Mouse (Mus musculus): ENCODE data around the gene Socs7.

Socs7 gene

GRCm38 (mm10) chr11:97416637-97417035 is 54.3 kb downstream of the Socs7 start:
- DNase-seq (ENCODE audit: low read depth, low spot score): no peak

DNA sequence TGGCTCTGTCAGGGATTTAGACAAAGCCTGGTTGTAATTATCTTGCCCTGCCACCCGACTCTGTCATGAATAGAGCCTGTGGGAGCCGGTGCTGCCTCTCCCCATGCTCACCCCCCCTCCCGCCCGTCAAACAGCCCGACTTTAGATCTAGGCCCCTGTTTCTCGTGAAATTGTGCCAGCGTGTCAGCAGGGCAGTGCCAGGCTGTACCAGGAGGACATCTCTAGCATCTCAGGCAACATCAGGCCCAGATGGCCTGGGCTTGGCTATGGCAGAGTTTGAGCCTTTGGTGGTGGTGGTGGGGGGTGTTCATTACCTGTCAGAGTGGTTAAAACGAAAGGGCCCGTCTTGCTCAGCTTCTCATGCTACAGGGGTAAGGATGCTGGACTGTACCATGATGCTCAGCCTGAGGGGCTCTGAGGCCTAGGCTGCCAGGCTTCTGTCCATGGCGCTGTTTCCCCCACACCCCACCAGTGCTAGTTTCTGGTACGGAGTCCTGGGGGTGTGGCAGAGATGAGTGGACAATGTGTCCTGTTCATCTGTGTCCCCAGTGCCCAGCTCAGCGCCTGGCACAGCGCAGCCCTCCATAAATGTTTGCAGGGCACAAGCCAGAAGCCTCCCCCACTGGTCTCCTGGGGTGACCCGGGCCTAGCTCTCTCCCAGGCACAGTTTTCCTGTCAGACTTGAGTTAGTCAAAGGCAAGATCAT is 56.6 kb downstream of the Socs7 start:
- no peak for DNase-seq (ENCODE audit: low read depth, low spot score)

- DNase-seq (ENCODE audit: low read depth, low spot score): no peak
Observed at GRCm38 (mm10) chr11:97419540-97419900, 57.2 kb downstream of the Socs7 start.

DNA sequence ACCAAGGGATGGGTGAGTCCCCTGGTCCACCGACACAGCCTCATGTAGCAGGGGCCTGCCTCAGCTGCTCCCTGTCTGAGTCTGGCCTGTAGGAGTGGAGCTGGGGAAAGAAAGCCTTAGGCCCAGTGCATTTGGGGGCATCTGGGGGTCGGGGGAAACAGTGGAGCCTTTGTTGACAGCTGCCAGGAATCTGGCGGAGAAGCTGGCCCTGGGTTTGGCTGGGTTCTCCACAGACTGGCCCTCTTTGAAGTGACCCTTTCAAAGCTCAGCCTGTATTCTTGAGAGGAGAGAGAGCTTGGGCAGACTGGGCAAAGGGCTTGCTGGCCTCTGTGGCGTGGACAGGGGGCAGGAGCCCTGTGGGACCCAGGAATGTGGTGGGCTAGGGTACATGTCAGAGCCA is 60.2 kb downstream of the Socs7 start:
- no peak for DNase-seq (ENCODE audit: low read depth, low spot score)

DNA sequence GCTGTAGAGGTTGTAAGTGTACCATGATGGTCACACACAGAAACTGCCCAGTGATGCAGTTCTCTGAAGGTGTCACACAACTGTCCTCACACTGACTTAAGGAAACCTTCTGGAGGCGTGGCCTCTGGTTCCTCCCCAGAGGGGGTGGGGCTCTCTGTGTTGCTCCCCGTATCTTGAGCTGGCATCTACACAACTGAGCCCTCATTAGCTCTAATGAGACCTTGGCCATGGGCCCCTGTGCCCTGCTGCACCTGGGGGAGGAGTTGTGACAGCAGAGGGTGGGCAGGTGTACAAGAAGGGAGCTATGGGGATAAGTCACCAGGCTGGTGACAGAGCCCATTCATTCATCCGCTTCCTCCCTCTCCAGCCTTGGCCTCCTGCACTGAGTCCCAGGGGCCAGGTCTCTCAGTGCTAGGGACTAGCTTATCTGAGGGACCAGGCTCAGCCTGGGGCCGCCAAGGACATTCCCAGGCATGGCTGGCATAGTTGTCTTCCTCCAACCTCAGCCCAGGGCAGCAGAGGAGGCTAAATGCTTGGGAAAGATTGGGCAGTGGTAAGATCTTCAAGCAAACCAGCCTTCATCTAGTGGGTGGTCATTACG is 61.8 kb downstream of the Socs7 start:
- no peak for DNase-seq (ENCODE audit: low read depth, low spot score)

- no peak for DNase-seq (ENCODE audit: low read depth, low spot score)
Observed at GRCm38 (mm10) chr11:97424802-97425201, 62.5 kb downstream of the Socs7 start.

DNA sequence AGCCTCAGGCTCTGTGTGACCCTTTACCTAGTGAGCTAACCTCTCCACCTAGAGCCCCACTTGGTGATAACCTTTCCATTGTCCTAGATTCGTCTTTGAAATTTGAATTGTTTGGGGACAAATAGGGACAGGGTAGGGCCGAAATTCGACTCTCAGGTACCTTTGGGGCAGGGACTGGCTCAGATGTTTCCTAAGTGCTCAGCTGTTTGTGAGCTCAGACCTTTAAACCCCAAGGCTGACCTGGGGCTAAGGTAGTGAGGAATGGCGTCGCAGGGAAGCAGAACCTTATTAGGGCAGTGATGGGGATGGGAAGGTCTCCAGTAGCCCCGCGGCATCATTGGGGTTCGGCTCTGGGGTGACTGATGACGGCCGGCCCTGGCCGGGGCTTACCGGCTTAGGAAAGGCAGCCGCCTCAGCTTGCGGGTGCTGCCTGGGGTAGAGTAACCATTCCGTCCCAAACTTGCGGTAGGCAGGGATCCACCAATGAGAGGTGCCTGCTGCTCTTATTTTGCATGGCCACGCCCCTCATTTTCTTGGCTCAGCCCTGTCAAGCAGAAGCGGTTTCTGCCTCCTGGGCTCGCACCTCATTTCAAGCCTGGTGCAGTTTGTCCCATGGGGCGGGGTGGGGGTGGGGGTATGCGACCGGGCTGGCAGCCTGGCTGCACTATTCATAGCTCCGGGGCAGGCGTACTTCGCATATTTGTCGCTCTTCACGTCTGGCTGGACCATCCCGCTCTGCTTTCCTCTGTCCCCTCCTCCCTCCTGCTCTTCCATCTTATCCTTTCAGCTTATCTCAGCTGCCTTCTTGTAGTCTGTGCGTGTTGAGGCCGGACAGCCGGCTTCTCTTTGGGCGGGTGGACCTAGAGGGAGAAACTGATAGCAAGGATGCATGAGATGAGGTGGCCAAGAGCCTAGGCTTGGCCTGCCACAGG is 65.7 kb downstream of the Socs7 start:
- DNase-seq (ENCODE audit: low read depth, low spot score): peak; percentile 94

DNA sequence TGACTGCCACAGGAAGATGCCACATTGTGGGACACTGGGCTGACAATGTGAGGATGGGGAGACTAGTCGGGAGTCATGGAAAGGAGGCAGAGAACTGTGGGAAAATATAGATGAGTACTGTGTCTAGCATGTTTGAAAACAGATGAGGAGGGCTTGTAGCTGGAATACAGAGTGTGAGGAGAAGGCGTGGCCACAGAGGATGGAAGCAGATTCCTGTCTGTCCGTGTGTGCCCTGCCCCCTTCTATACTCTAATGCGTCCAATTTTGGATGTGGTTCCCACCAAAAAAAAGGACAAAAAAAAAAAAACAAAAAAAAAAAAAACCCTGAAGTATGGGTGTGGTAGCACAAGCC is 66.4 kb downstream of the Socs7 start:
- DNase-seq (ENCODE audit: low read depth, low spot score): no peak

DNA sequence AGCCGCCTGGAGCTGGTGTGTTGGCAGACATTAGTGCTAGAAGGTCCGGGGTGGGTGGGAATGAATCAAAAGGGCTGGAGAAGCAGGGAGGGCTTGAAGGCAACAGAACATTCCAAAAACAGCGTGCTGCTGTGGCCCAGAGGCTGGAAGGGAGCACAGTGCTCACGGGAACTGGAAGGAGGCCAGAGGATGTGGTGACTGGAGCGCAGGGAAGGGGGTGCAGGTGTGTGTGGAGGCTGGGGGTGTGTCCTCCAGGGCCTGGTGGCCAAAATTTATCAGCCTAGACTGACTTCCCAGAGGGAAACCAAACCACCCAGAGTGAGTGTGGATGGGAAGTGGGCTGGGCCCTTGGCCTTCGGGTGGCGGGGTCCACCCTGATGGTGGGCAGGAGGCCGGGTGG is 67.3 kb downstream of the Socs7 start:
- no peak for DNase-seq (ENCODE audit: low read depth, low spot score)

GRCm38 (mm10) chr11:97432015-97432414 is 69.7 kb downstream of the Socs7 start:
- DNase-seq (ENCODE audit: low read depth, low spot score): peak; percentile 70

GRCm38 (mm10) chr11:97432983-97433539 is 70.7 kb downstream of the Socs7 start:
- DNase-seq (ENCODE audit: low read depth, low spot score): no peak

DNA sequence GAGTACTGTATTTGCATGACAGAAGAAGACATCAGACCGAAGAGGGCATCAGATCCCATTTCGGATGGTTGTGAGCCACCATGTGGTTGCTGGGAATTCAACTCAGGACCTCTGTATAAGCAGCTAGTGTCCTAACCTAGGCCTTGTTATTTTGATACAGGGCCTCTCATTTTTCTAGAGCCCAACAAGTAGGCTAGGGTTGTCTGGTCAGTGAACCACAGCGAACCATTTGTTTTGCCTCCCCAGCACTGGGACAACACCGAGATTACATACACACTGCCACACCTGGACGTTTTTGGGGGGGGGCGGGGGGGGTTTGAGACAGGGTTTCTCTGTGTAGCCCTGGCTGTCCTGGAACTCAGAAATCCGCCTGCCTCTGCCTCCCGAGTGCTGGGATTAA is 71.8 kb downstream of the Socs7 start:
- no peak for DNase-seq (ENCODE audit: low read depth, low spot score)

DNA sequence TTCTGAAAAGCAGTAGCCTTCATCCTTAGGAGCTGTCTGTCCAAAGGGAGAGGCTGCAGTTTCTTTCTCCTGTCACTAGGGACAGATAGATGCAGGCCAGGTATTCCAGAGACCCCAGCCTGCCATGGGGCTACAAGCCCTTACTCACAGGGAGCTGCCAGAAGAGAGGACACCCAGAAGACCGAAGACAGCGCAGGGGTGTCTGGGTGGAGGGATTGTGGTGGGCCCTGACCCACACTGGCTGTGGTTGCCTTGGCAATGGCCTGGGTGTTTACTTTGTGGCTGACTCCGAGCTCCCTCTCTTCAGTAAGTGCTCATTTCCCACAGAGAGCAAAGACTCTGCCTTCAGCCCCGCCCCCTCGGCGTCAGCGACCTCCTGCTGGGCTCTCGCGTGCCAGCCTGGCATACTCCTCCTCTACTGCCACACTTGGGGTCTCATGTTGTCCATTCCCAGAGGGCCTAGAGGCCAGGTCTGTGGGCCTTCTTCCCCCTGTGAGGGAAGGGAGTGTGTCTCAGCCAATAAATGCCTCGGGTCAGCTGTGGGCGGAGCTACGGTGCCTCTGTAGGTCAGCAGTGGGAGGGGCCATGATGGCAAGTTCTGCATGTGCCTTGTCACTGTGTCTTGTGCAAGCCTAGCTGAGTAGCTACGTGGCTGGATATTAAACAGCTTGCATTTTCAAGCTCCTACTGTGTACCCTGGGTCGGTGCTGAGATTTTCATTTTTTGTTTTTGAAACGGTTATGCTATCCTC is 72.5 kb downstream of the Socs7 start:
- DNase-seq (ENCODE audit: low read depth, low spot score): peak; percentile 94

DNA sequence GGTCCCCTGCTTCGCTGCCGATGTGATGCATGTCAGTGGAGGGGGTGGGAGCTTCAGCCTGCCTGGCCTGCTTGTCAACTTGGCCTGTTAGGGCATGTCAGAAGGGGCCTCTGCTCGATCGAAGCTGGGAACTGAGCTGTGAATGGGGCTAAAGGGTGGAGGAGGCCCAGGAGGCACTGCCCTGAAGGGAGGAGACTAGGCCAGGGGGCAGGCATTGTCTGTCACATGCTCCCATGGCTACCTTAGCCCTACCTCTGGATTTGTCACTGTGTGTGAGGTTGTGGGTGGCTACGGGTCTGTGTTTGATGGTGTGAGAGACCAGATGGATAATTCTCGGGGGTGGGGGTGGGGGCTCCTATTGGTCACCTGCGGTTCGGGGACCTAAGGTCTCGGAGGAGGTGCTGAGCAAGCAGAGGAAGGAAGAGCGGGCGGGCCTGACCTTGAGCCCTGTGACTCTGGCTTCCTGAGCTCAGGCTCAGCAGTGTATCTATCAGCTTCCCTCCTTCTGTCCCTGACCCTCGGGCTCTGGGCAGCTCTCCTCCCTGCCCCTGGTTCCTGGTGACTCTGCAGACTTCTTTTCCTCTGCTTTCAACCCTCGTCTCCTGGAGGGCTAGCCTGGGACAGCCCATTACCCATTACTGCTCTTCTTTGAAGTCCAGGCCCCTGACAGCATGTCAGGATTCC is 73.6 kb downstream of the Socs7 start:
- DNase-seq (ENCODE audit: low read depth, low spot score): peak; percentile 72

DNA sequence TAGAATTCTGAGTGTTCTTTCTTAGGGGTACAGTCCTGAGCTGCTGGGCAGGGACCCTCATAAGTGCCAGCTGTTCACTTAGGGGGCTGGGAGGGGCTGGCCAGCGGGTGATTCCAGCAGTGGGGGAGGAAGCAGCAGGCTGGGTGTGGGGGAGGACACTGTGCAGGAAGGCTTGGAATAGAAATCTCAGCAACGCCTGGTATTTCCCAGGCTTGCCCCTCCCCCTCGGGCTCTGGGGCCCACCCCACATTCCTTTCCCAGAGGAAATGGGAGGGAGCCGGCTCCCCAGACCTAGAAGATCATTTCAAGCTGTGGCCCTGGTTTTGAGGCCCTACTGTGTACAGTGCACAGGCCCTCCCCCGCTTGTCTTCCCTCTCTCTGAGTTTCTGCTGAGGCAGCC is 75.4 kb downstream of the Socs7 start:
- peak; percentile 95 for DNase-seq (ENCODE audit: low read depth, low spot score)

DNA sequence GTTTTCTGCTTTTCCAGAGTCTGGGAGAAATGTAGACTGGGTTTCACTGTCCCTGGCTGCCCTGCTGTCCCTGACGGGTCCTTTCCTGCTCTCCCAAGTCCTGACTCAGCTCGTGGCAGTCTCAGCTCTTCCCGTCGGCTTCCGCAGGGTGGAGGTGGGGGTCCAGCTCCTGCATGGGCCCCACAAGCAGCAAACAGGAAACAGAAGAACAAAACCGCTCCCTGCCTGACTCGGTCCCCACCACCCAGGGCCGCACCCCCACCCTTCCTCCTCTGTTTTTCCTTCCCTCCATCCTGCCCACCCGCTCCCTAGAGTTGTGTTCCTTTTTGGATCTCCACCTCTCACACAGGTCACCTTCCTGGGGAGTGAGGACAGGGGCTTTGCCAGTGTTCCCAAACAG is 76.5 kb downstream of the Socs7 start:
- DNase-seq (ENCODE audit: low read depth, low spot score): no peak

GRCm38 (mm10) chr11:97439935-97440334 is 77.6 kb downstream of the Socs7 start:
- DNase-seq (ENCODE audit: low read depth, low spot score): peak; percentile 29

- no peak for DNase-seq (ENCODE audit: low read depth, low spot score)
Observed at GRCm38 (mm10) chr11:97440441-97440881, 78.1 kb downstream of the Socs7 start.

GRCm38 (mm10) chr11:97441036-97441657 is 78.8 kb downstream of the Socs7 start:
- DNase-seq (ENCODE audit: low read depth, low spot score): no peak

DNA sequence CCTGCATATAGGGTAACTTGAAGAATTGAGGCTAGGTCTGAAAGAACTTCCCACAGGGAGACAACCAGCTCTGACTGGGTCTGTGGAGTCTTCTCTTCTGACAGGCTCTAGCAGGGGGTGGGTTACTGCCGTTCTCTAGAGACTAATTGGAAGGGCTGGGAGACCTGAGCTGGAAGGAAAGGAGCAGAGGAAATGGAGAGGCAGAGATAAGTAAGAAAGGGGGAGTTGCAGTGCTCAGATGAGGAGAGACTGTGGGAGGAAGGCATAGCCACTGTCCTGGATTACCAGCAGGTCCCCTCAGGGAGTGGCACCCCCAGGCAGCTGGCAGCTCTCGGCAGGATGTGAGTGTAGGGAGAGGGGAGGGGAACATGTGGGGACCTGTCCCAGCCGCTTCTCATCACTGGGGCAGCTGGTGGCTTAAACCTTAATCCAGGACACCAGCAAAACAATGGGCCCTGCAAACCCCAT is 79.3 kb downstream of the Socs7 start:
- peak; percentile 45 for DNase-seq (ENCODE audit: low read depth, low spot score)
